Mouse (Mus musculus) NIH3T3 (cell line): ENCODE measurements at regions not wholly inside any gene's neighbourhood (a gene's known extent, or its start where the extent isn't known, plus 50 kb on each side); places are given as distances from the start of the nearest gene placed in this dataset.

ENCODE experiments used
- DNase-seq: peaks from one replicate; pipeline ENCODE4 v3.0.0-alpha.2; 2012; ENCODE audit warnings: low read depth

- DNase-seq, result no peak
Measured at GRCm38 (mm10) chr9:61563017-61563416, 190.9 kb downstream of the Tle3 start.

GRCm38 (mm10) chr9:61561551-61561950 is 189.4 kb downstream of the Tle3 start:
- DNase-seq, result no peak

GRCm38 (mm10) chr9:61558621-61559020 is 186.5 kb downstream of the Tle3 start:
- peak; percentile 3 for DNase-seq

GRCm38 (mm10) chr9:61557025-61557424 is 184.9 kb downstream of the Tle3 start:
- DNase-seq, result no peak

GRCm38 (mm10) chr9:61555173-61555572 is 183.0 kb downstream of the Tle3 start:
- peak; percentile 15 for DNase-seq

- DNase-seq, result peak; percentile 77
Measured at GRCm38 (mm10) chr9:61554611-61555010, 182.4 kb downstream of the Tle3 start.

GRCm38 (mm10) chr9:61553626-61554025 is 181.5 kb downstream of the Tle3 start:
- DNase-seq, result no peak

- no peak for DNase-seq
Measured at GRCm38 (mm10) chr9:61551361-61551760, 179.2 kb downstream of the Tle3 start.

GRCm38 (mm10) chr9:61550326-61550725 is 178.2 kb downstream of the Tle3 start:
- no peak for DNase-seq

- DNase-seq, result no peak
Measured at GRCm38 (mm10) chr9:61549692-61550241, 177.6 kb downstream of the Tle3 start.

- no peak for DNase-seq
Measured at GRCm38 (mm10) chr9:61537316-61538189, 165.4 kb downstream of the Tle3 start.

GRCm38 (mm10) chr9:61533237-61533636 is 161.1 kb downstream of the Tle3 start:
- DNase-seq, result no peak

GRCm38 (mm10) chr9:61530263-61531045 is 158.3 kb downstream of the Tle3 start:
- no peak for DNase-seq

GRCm38 (mm10) chr9:61528286-61528865 is 156.2 kb downstream of the Tle3 start:
- DNase-seq, result no peak

- DNase-seq, result no peak
Measured at GRCm38 (mm10) chr9:61527491-61528056, 155.4 kb downstream of the Tle3 start.

- DNase-seq, result no peak
Measured at GRCm38 (mm10) chr9:61520136-61520535, 148.0 kb downstream of the Tle3 start.

GRCm38 (mm10) chr9:61517906-61518305 is 145.7 kb downstream of the Tle3 start:
- DNase-seq, result no peak

- no peak for DNase-seq
Measured at GRCm38 (mm10) chr9:61511436-61511835, 139.3 kb downstream of the Tle3 start.

- no peak for DNase-seq
Measured at GRCm38 (mm10) chr9:61510217-61510893, 138.2 kb downstream of the Tle3 start.

- no peak for DNase-seq
Measured at GRCm38 (mm10) chr9:61509591-61510191, 137.5 kb downstream of the Tle3 start.

- DNase-seq, result no peak
Measured at GRCm38 (mm10) chr9:61509091-61509490, 136.9 kb downstream of the Tle3 start.
